Mouse (Mus musculus): ENCODE results near the gene Cd6. TPM values are rescaled to one million over a fixed set of nuclear protein-coding genes. Genes with fewer than 3 reads are reported as not detected.

The Cd6 gene
- 2.8 and 3.5 TPM in 2 replicates for polyA plus RNA-seq (2012; rRNA removed)

DNA sequence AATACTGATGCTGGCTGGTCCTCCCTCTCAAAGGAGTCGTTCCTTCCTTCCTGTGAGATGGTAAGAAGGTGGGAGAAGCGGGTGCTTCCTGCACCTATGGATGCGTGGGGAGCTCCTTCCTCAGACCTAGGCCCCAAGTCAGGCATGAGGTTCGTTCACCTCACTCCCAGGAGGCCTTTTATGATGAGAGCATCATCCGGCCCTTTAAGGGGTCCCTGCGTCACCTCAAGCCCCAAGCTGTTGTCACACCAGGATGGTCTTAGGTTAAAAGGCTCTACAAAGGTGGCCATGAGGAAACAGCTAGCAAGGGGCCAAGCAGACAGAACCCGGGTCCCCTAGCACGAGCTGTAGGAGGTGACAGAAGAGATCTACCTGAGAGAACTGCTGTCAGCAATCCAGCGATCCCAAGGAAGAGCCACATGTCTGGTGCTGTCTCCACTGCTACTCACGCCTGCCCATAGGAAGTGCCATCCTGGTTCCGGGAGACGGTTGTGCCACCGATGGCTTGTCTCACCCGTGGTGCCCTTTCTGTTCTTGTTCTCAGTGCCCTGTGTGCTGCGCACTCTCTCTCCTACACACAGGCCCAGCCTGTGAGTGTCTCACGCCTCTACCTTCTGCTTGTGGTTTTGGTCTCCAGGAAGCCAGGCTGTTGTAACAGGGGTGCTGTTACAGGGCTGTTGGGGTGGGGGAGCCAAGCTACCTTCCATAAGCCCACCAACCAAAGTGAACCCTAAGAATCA is at the start of gene Cd6:
Gene Cd6, minus strand, starts transcription at position 623 of the 740 bp plus-strand sequence.
- Histone ChIP-seq H3K4me3 (replicated peaks; ENCODE audit: extremely low read depth, low read depth, low read length) (peak within 1 kb of the TSS; percentile 11), H3K4me1 (ENCODE audit: control insufficient read depth, insufficient read depth, low read length) (no peaks in the 10 kb centered on the region)
- TF ChIP-seq CTCF (IDR thresholded peaks at IDR 0.05; ENCODE audit: insufficient read depth, low read length) = no peak
- no peak for TF ChIP-seq POLR2A (IDR thresholded peaks at IDR 0.05; ENCODE audit: borderline replicate concordance, extremely low read depth, low read depth, low read length)
- 83% methylated on average over 16 of the region's 16 CpGs for WGBS
- no peak for DNase-seq

DNA sequence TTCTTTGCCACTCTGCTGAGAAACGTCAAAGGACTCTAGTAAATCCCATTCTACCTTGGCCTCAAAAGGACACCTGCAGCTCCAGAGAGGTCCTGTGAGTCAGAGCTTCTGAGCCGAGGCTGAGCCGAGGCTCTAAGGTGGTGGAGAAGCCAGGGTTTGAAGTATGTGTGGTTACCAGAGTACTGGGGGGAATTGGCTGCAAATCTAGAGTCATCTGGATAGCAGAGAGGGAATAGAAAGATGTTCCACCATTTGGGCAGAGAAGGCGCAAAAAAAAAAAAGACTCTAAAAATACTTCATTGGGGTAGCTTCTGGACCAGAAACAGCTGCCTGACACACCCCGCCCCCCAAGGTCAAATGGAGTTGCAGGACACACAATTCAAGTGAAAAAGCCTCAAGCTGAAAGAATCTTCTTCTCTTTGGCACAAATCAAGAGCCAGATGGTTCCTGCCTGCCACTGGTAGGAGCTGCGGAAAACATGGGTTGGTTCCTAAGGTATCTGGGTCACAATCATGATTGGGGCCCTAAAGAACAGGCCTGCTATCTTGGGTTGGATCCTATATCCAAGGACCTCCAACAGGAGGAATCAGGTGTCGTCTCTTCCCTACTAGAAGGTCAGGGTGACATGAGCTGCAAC is 48.5 kb upstream of the Cd6 start:
- H3K4me3 ChIP-seq (replicated peaks; ENCODE audit: extremely low read depth, low read depth, low read length) = no peak overlapping the region
- peaks cover 9% of the 10 kb centered on the region for H3K4me1 ChIP-seq (ENCODE audit: control insufficient read depth, insufficient read depth, low read length)
- no peak for DNase-seq
- no peak for TF ChIP-seq CTCF (IDR thresholded peaks at IDR 0.05; ENCODE audit: insufficient read depth, low read length)
- TF ChIP-seq POLR2A (IDR thresholded peaks at IDR 0.05; ENCODE audit: borderline replicate concordance, extremely low read depth, low read depth, low read length) = no peak
- WGBS = 69% methylated on average over 7 of the region's 7 CpGs

DNA sequence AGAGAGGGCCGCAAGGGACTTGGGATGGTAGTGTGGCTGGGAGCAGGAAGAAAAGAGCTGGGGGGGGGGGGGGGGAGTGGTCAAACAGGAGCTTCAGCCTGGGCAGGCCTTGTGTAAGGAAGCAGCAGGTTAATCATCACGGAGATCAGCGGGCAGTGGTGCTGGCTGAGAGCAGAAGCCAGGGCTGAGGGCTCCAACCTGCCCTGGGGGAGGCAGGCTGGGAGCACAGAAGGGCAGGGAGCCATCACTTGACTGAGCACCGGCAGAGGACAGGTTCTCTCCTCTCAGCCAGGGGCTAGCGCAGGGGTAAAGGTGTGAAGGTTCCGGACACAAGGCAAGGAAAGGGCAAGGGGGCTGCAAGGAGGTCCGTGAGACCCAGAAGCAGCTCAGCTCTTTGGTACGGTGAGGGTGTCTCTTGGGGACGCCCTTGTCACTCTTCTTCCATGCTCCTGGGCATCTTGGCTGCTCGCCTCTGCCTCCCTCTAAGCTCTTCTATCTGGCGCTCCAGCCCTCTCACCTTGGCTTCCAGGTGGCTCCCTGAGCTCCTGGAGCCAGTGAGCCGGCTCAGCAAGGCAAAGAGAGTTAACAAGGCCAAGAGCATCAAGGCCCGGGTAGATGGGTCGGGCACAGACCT is 41.6 kb upstream of the Cd6 start:
- WGBS = 74% methylated on average over 14 of the region's 14 CpGs
- Histone ChIP-seq H3K4me3 (replicated peaks; ENCODE audit: extremely low read depth, low read depth, low read length) (no peak overlapping the region), H3K4me1 (ENCODE audit: control insufficient read depth, insufficient read depth, low read length) (peaks cover 5% of the 10 kb centered on the region; the same call in 1 of the 2 replicates)
- TF ChIP-seq CTCF (IDR thresholded peaks at IDR 0.05; ENCODE audit: insufficient read depth, low read length) (no peak), POLR2A (IDR thresholded peaks at IDR 0.05; ENCODE audit: borderline replicate concordance, extremely low read depth, low read depth, low read length) (no peak)
- DNase-seq = no peak

DNA sequence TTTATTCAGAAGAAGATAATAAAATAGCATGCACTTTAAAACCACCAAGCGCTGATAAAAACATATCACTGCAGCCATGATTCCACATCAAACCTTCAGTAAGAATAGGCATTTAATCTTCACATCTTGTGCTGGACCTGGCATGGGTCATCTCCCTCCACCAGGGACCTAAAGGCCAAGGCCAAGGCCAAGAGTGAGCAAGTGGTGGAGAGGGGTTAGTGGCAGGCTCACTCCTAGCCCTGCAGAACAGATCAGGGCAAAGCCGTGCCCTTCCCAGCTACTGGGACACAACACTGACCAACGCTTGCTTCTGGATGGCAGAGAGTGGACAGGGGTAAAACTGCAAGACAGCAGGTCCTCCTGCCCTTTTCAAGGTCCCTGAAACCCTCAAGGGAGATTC is 40.8 kb upstream of the Cd6 start:
- no peak overlapping the region for H3K4me3 ChIP-seq (replicated peaks; ENCODE audit: extremely low read depth, low read depth, low read length)
- DNase-seq = no peak
- no peak for TF ChIP-seq POLR2A (IDR thresholded peaks at IDR 0.05; ENCODE audit: borderline replicate concordance, extremely low read depth, low read depth, low read length)
- TF ChIP-seq CTCF (IDR thresholded peaks at IDR 0.05; ENCODE audit: insufficient read depth, low read length) = no peak
- WGBS = 89% methylated on average over 3 of the region's 3 CpGs
- H3K4me1 ChIP-seq (ENCODE audit: control insufficient read depth, insufficient read depth, low read length) = peaks cover 5% of the 10 kb centered on the region; the same call in 1 of the 2 replicates

DNA sequence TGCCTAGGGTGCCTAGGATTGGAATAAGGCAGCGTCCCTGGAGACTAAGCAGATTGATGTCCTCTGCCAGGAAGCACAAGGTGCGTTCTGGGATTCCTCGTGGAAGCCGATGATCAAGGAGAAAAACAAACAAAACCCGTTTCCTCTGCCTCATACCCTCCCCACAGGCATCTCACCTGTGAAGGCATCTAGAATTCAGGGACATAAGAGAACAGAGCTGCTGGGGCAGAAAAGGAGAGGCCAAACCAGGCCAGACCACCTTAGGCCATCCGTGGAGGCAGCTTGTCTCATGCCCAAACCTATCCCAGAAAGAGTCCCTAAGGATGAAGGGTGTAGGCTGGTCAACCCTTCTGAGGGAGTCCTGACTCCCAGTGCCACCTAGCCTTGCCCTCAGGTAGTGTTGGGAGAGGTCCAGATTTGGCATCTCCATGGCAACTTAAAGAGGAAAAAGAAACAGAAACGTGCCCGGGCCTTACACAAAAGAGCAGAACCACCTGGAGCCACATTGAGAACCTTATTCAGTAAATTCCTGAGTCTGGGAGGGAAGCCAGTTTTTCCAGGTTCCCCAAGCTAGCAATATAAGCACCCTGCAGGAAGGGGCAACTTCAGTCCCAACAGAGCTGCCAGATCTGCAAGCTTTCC is 40.1 kb upstream of the Cd6 start, which contains the start of gene Tmem132a:
Gene Tmem132a, minus strand, starts transcription at position 55 of the 642 bp plus-strand sequence.
- WGBS = 6% methylated on average over 8 of the region's 8 CpGs
- TF ChIP-seq CTCF (IDR thresholded peaks at IDR 0.05; ENCODE audit: insufficient read depth, low read length) = no peak
- Histone ChIP-seq H3K4me3 (replicated peaks; ENCODE audit: extremely low read depth, low read depth, low read length) (peak within 1 kb of the TSS; percentile 72), H3K4me1 (ENCODE audit: control insufficient read depth, insufficient read depth, low read length) (peaks cover 5% of the 10 kb centered on the region; the same call in 1 of the 2 replicates)
- DNase-seq = peak; percentile 31

DNA sequence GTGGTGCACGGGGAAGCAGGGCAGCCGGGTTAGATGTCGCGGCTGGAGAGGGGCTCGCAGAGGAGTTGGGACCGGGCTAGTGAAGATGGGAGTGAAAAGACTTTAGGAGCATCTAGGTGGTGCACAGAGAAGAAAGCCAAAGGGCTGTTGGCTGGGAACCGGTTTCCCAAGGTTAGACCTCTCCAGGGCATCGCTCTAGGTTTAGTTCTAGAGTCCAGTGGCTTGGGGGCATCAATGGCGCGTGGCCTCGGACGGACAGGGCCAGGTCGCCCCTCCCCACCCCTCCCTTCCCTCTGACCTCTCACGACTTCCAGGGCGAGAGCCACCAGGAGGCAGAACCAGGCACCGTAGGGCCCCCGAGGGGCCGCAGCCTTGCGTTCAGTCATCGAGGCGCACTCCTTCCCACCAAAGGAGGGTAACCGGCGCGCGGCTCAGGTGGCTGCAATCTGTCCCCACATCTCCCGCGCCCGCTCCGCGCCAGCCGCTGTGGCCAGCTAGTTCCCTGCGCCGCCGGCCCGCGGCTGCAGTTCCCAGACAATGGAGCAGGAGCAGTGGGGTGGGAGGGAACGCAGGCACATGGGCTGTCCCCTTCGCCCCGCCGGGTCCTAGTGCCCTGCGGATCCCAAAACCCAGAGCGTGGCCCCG is 39.5 kb upstream of the Cd6 start:
- H3K4me1 ChIP-seq (ENCODE audit: control insufficient read depth, insufficient read depth, low read length) = peaks cover 5% of the 10 kb centered on the region; the same call in 1 of the 2 replicates
- TF ChIP-seq CTCF (IDR thresholded peaks at IDR 0.05; ENCODE audit: insufficient read depth, low read length) (no peak), POLR2A (IDR thresholded peaks at IDR 0.05; ENCODE audit: borderline replicate concordance, extremely low read depth, low read depth, low read length) (peak; percentile 28; the same call in 1 of the 2 replicates)
- H3K4me3 ChIP-seq (replicated peaks; ENCODE audit: extremely low read depth, low read depth, low read length) = peak overlapping the region; percentile 72
- peak; percentile 66 for DNase-seq
- WGBS = under 1% methylated on average over 43 of the region's 43 CpGs

DNA sequence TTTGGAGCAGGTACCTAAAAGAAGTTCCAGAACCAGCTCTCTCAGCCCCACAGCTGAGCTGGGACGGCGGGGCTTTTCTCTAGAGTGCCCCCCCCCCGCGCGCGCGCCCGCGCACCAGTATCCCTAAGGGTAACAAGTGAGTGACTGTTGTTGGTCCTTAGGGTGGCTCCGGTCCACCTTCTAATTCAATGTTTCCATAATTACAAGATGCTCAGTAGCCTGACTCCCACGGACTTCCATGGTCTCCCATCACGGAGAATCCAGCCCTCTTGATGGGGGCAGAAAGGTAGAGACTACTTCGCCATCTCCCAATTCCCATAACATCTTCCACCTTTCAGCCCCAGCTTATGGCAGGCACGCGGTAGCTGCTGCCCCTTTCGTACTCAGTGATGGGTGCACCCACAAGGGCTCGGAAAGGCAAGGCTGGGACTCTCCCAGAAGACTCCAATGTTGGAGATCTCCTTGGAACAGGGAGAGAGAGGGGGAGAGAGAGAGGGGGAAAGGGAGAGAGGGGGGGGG is 38.8 kb upstream of the Cd6 start:
- TF ChIP-seq POLR2A (IDR thresholded peaks at IDR 0.05; ENCODE audit: borderline replicate concordance, extremely low read depth, low read depth, low read length) (no peak), CTCF (IDR thresholded peaks at IDR 0.05; ENCODE audit: insufficient read depth, low read length) (no peak)
- Histone ChIP-seq H3K4me3 (replicated peaks; ENCODE audit: extremely low read depth, low read depth, low read length) (peak overlapping the region; percentile 72), H3K4me1 (ENCODE audit: control insufficient read depth, insufficient read depth, low read length) (peaks cover 5% of the 10 kb centered on the region; the same call in 1 of the 2 replicates)
- no peak for DNase-seq
- 1% methylated on average over 17 of the region's 17 CpGs for WGBS

DNA sequence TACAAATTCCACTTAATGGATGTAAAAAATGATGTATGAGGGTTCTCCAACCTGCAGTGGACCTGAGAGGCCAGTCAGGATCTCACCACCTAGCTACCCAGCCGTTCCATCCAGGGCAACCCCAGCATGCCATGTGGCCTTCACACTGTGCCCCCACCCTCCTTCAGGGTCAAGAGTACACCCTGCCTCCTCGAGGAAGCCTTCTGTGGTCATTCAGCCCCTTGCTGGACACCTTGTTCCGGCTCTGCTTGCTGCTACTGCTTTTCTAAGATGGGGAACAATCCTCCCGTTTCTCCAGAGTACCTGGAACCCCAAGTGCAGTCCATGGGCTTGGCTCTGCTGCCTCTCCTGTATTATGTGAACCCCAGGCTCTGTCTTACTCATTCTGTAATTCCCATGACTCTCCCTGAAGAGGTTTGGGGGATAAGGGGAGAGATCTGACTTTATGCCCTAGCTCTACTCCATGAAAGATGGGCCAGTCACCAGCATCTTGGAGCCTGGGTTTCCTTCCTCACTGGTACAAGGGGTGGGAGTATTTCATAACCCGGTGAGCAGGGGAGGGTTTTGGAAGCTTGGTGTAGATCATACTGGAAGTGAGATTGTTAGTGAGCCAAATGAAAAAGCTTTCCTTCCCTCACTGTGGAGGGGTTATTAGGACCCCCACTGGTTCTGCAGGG is 38.2 kb upstream of the Cd6 start:
- DNase-seq = no peak
- WGBS = 38% methylated on average over 5 of the region's 5 CpGs
- peaks cover 5% of the 10 kb centered on the region; the same call in 1 of the 2 replicates for H3K4me1 ChIP-seq (ENCODE audit: control insufficient read depth, insufficient read depth, low read length)
- H3K4me3 ChIP-seq (replicated peaks; ENCODE audit: extremely low read depth, low read depth, low read length) = no peak overlapping the region
- TF ChIP-seq POLR2A (IDR thresholded peaks at IDR 0.05; ENCODE audit: borderline replicate concordance, extremely low read depth, low read depth, low read length) (no peak), CTCF (IDR thresholded peaks at IDR 0.05; ENCODE audit: insufficient read depth, low read length) (no peak)

Data from lung, adult 2 months (tissue).